Mouse (Mus musculus): ENCODE results near the gene B2m.

B2m gene

DNA sequence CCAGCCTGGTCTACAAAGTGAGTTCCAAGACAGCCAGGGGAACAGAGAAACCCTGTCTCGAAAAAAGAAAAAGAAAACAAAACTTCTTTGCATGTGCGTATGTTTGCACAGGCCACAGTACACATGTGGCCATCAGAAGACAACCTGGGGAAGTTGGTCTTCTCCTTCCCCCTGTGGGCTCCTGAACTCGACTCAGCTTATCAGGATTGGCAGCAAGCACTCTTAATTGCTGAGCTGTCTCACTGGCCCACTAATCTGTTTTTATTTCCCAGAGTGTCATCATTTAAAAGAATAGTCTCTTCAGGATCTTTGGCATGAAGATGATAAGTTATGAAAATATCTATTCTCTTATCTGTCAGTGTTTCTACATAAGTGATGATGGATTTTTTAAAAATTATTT is 44.4 kb downstream of the B2m start:
- in situ Hi-C loops (cut with MseI, MboI), result loop anchor here (5.0 to 10.0 kb wide), 2 partner anchors 110 to 113 kb away; no protein-coding TSS in a partner anchor

DNA sequence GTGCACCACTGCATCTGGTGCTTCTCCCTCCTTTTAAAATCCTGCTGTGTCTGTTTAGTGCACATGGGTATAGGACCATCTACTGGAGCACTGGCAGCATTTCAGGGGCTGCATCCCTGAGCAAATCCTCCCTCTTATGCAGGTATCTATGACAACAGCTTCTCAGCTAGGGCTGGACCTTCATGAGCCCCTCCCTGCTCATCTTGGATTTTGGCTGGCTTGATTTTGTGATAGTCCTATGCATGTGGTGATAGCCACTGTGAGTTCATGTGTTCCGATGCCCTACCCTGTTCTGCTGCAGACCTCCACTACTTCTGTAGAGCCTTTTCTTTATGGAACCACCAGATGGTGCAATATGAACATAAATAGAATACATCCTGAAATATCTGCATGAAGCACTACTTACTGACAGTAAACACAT is 47.0 kb downstream of the B2m start:
- in situ Hi-C loops (cut with MseI, MboI), result loop anchor here (5.0 to 10.0 kb wide), 2 partner anchors 108 to 110 kb away; no protein-coding TSS in a partner anchor

DNA sequence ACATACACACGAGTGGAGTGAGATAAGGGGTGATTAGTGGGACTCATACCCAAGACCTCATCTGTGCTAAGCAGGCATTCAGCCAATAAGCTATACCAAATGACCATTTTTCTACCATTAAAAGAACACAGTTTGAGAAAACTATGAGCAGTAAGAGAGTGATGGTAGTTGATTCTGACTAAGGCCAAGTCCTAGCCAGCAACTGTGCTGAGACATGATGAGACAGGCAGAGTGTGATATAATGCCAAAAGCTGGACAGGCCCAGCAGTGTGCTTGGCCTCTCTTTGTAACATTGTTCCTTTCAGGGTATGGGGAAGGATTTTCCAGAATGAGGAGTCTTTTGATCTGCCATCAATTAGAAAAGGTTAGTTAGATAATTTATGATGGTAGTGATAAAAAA is 54.0 kb downstream of the B2m start:
- in situ Hi-C loops (cut with MseI, MboI), result loop anchor here (5.0 kb wide), 1 partner anchor 41 kb away; no protein-coding TSS in a partner anchor
